Mouse (Mus musculus) kidney, postnatal 25 days (tissue): ENCODE measurements around the gene Wfdc10.

Experiments
- DNase-seq, 2 experiments: peaks; one replicate each; pipeline ENCODE4 v3.0.0; 2021; ENCODE audit warnings: mixed read lengths in 2 of 2

Gene Wfdc10

DNA sequence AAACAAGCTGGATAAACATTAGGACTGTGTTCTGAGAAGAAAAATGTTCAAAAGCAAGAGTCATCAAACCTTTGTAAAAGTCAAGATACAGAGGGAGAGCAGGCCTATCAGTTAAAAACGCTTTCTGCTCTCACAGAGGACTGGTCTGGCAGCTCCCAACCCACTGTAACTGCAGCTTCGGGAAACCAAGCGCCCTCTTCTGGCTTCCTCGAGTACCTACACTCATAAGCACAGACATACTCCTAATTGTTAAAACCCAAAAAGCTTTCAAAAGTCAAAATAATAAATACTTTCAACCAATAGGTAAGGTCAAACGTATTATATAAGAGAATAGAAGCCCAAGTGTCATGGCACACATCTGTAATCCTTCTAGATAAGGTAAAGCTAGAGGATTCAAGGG, 48.4 kb downstream of the Wfdc10 start:
- no peak for DNase-seq

GRCm38 (mm10) chr2:164705328-164705727, 49.5 kb downstream of the Wfdc10 start:
- DNase-seq = no peak

GRCm38 (mm10) chr2:164705991-164706390, 50.1 kb downstream of the Wfdc10 start:
- DNase-seq = no peak
